Mouse (Mus musculus) c-Kit-negative CD71-positive TER-119-positive erythroid progenitor cells, embryonic 14.5 days (primary cell): ENCODE measurements around the gene Med4.
"Not testable (repeated sequence)": the region's sequence is repeated elsewhere in the genome, so short reads cannot be mapped to it uniquely, and the experiment has no call there.

ENCODE experiments used
- DNase-seq: peaks from one replicate; pipeline ENCODE4 v3.0.0-alpha.2; 2013; ENCODE audit warnings: low read depth, low spot score

Med4 gene

DNA sequence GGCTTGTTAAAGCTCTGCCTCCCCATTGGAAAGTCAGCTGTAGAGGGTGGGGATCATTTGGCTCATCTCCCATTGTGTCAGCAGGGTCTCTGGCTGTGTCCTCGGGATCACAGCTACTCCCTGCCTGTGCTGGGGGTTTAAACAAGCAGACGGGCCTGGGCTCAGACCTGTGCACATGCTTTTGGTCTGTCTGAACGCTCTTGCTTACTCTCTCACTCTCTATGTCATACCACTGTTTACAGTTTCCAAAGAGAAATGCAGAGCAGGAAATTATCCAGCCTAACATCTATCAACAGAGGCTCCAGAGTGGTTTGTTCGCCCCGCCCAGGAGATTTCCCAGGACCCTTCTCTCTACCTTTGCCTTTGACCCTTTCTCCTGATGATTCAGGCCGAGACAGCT lies 8.1 kb upstream of the Med4 start:
- no peak for DNase-seq

DNA sequence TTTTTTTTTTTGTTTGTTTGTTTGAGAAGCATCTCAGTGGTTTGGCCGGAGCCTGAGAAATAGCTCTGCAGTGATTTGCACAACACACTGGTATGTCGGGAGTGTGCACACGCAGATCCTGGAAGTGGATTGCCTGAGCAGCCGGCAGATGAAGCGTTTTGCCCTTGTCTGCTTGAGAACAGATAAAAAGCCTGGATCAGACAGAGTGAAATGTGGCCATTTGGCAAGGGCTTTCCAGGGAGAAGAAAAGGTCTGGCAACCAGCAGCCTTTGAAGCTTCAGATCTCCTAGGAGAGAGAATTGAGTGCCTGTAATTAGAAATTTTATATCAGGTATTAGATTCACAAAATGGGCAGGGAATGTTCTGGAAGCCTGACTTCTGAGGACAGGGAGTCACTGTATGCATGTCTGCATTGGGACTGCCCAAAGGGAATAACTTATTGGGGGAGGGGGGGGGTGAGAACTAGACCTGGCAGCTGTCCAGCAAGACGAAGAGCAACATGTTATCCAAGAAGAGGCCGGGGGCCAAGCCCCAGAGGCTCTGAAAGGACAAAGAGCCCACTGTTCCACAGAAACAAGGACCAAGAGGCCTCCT lies 7.1 kb upstream of the Med4 start:
- no peak for DNase-seq

GRCm38 (mm10) chr14:73503237-73503933 lies 6.4 kb upstream of the Med4 start:
- no peak for DNase-seq

- DNase-seq: no peak
These were observed 3.5 kb upstream of the Med4 start for GRCm38 (mm10) chr14:73506283-73506682.

GRCm38 (mm10) chr14:73507200-73507599 lies 2.6 kb upstream of the Med4 start:
- no peak for DNase-seq

- no peak for DNase-seq
These were observed 2.0 kb upstream of the Med4 start for GRCm38 (mm10) chr14:73507702-73508376.

- DNase-seq: no peak
These were observed 1.0 kb upstream of the Med4 start for GRCm38 (mm10) chr14:73508630-73509395.

DNA sequence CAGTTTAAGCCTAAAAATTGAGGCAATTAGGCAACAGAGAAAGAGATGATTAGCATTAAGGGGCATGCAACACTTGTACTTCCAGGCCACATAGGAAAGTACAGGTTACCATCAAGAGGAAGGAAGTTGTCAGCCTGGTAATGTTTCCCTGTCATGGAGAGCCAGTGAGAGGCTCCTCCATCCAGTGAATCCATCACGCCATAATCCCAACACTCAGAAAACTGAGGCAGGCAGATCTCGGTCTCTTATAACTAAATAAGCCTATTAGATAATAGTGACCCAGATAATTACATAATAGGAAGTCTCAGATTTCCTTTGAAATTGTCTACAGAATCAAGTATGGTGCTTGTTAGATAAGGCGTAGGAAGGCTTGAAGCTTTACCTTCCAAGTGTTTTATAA lies 14.3 kb downstream of the Med4 start:
- DNase-seq: no peak

DNA sequence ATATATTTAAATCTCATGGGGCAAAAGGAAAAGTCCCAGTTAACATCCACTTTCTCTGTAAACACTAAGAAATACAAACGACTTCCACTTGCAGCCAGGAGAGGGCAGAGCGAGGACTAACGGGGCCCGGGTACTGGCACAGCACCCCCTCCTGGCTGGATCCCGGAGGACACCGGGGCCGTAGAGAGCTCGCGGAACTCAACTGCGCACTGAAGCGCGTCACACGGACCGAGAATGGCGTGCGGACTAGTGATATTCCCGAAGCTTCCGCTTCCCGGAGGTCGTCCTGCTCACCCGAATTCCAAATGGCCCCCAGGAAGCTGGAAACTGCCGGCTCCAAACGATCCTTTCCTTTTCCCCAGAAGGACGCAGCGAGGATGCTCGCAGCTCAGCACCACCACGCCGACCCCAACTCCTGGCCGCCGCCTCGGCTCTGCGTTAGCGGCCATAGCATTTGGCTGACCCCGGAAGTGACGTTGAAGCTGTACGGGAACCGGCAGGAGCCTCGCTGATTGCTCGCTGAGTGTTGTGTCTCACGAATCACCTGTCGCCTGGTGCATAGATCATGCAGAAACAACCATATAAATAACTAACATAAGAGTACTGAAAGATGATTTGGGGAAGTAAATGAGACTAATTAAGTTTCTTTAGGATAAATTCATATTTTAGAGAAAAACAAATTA lies 15.1 kb downstream of the Med4 start, which contains the start of gene Sucla2:
Gene Sucla2, plus strand, starts transcription at position 554 of the 683 bp plus-strand sequence.
- peak; percentile 88 for DNase-seq

GRCm38 (mm10) chr14:73528661-73529060 lies 18.8 kb downstream of the Med4 start:
- not testable (repeated sequence) for DNase-seq

DNA sequence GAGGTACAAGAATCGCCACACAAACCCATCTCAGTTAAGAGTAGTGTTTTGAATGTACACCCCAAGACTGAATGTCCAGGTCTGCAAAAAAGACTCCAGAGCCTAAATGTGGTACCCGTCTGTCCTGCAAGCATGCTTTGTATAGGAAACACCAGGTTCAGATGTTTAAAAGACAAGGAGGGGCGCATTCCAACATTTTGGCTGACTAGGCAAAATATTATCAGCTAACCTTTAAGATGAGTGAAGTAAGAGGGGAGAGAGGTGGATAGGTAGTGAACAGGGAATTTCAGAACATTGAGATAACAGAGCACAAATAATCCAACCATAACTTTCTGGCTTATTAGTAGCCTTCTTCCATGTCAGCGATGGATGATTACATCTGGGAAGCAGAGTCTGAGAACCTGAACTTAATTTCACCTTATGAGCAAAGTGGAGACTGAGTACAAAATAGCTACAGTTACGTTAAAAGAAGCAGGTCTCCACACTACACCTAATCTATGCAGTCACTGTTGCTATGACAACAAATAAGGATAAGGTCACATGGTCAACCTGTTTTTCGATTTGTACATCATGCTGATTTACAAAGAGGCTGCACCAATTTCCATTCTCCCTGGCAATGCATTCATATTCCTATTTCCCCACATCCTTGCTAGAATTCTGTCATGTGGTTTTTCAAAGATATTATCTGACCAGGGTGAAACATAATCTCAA lies 24.1 kb downstream of the Med4 start:
- no peak for DNase-seq

DNA sequence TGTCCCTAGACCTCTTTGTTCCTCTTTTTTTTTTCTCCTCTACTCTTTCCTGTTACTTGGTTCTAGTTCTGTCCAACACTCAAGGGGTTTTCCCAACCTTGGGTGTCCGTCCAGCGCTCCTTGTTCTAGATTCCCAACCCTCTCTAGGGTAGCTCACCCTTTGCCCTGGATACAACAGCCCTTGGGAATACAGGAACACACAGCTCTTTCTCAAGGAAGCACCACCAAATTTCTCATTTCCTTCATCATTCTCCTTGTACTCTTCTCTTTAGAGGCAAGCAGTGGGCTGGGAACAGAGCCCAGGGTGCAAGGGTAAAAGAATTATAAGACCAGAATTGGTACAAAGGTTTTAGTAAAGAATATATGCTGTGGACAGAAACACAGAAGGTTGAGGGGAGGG lies 25.8 kb downstream of the Med4 start:
- DNase-seq: no peak

GRCm38 (mm10) chr14:73543781-73544180 lies 34.0 kb downstream of the Med4 start:
- no peak for DNase-seq

DNA sequence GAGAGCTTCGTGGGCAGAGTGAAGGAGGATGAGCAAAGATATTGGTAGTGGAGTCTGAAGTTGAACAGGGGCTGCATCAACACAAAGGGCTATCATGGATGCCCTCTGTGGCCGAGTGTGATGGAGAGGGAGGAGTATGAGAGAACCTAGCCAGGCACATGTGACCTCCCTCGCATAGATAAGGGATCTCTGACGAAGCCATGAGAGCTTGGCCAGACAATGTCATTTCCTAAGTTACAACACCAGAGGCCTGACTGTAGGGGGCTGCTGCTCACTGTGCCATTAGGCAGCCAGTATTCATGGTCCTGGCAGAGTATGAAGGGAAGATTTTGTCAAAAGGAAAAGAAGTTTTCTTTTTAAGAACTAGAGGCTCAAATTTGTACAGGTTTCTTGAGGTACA lies 37.2 kb downstream of the Med4 start:
- DNase-seq: no peak

GRCm38 (mm10) chr14:73548051-73548450 lies 38.2 kb downstream of the Med4 start, which contains the start of gene Nudt15:
TSS of gene Nudt15 (minus strand) at chr14:73548242.
- no peak for DNase-seq

GRCm38 (mm10) chr14:73550291-73550690 lies 40.5 kb downstream of the Med4 start:
- no peak for DNase-seq

DNA sequence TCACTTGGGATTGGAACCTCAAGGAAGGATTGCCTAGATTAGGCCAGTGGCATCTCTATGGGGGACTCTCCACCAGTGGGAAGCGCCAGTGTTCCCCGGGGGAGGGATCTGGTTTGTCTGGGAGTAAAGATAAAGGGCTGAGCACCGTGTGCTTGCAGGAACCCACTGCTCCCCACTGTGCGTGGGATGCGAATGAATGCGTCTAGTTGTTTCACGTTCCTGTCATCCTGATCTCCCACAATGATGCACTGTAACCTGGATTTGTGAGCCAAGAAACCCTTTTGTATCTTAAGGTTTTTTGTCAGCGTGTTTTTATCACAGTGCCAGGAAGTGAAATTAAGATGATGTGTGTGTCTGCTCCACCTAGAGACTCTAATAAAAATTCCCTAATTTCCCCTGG lies 40.9 kb downstream of the Med4 start:
- no peak for DNase-seq

- no peak for DNase-seq
These were observed 41.3 kb downstream of the Med4 start for GRCm38 (mm10) chr14:73551164-73551563.

GRCm38 (mm10) chr14:73552341-73553121 lies 42.7 kb downstream of the Med4 start:
- peak; percentile 84 for DNase-seq

DNA sequence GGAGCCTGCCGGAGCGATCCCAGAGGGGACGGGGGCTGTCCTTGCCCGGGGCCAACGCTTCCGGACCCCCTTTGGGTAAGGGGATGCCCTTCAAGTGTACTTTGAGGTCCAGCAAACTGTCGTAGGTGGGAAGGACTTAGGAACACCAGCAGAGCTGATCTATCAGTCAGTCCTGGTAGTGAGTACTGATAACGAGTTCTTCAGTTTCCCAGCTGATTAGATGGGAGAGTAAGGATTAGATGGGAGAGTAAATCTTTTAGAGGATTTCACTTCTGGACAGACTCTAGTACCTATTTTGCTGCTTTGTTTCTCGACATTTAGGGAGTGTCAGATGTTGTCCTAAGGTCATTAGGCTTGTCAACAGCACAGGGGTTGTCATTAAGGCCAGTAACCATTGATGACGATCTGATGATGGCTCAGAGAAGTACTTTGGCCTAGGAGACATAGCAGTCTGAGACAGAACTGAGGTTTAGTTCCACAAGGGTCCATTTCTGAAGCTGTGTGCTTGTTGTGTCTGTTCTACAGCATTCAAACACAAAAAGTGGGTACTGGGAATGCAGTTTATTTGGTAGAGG lies 43.4 kb downstream of the Med4 start:
- peak; percentile 13 for DNase-seq
